Mouse (Mus musculus): ENCODE measurements at regions not wholly inside any gene's neighbourhood (a gene's known extent, or its start where the extent isn't known, plus 50 kb on each side); places are given as distances from the start of the nearest gene placed in this dataset.
A peak's percentile ranks its signal among the peaks of the same experiment; 100 is the strongest.

- no peak overlapping the region for H3K27ac ChIP-seq
- no peak for ATAC-seq (ENCODE audit: low FRiP score)
- H3K9me3 ChIP-seq (ENCODE audit: control insufficient read depth, low read length), result no peaks in the 10 kb centered on the region
- H3K4me1 ChIP-seq (replicated peaks; ENCODE audit: control insufficient read depth, insufficient read depth, low read length), result no peaks in the 10 kb centered on the region
- no peaks in the 10 kb centered on the region for H3K27me3 ChIP-seq (ENCODE audit: control insufficient read depth, insufficient read depth, low read length)
- no peak for DNase-seq (ENCODE audit: low spot score)
- WGBS, result 74% methylated on average over 10 of the region's 10 CpGs
- H3K4me3 ChIP-seq (replicated peaks; ENCODE audit: low read length), result no peak overlapping the region
- H3K9ac ChIP-seq, result no peak overlapping the region
- no peaks in the 10 kb centered on the region for H3K36me3 ChIP-seq (replicated peaks; ENCODE audit: control insufficient read depth, insufficient read depth)
- no peak overlapping the region for H3K4me2 ChIP-seq (replicated peaks)
These were observed 200.3 kb downstream of the Ahr start for GRCm38 (mm10) chr12:35334344-35335075.

- Histone ChIP-seq H3K9ac (no peak overlapping the region), H3K27ac (no peak overlapping the region), H3K27me3 (ENCODE audit: control insufficient read depth, insufficient read depth, low read length) (no peaks in the 10 kb centered on the region), H3K36me3 (replicated peaks; ENCODE audit: control insufficient read depth, insufficient read depth) (no peaks in the 10 kb centered on the region), H3K4me3 (replicated peaks; ENCODE audit: low read length) (no peak overlapping the region), H3K4me1 (replicated peaks; ENCODE audit: control insufficient read depth, insufficient read depth, low read length) (no peaks in the 10 kb centered on the region), H3K9me3 (ENCODE audit: control insufficient read depth, low read length) (no peaks in the 10 kb centered on the region), H3K4me2 (replicated peaks) (no peak overlapping the region)
- ATAC-seq (ENCODE audit: low FRiP score) (no peak), DNase-seq (ENCODE audit: low spot score) (no peak)
- WGBS, result 92% methylated on average over 3 of the region's 3 CpGs
These were observed 203.5 kb downstream of the Ahr start for GRCm38 (mm10) chr12:35331303-35331702.

GRCm38 (mm10) chr12:35329699-35330098 is 205.1 kb downstream of the Ahr start:
- ATAC-seq (ENCODE audit: low FRiP score) (no peak), DNase-seq (ENCODE audit: low spot score) (no peak)
- no peaks in the 10 kb centered on the region for H3K4me1 ChIP-seq (replicated peaks; ENCODE audit: control insufficient read depth, insufficient read depth, low read length)
- H3K27ac ChIP-seq, result no peak overlapping the region
- H3K4me2 ChIP-seq (replicated peaks), result no peak overlapping the region
- H3K4me3 ChIP-seq (replicated peaks; ENCODE audit: low read length), result no peak overlapping the region
- no peak overlapping the region for H3K9ac ChIP-seq
- no peaks in the 10 kb centered on the region for H3K27me3 ChIP-seq (ENCODE audit: control insufficient read depth, insufficient read depth, low read length)
- no peaks in the 10 kb centered on the region for H3K9me3 ChIP-seq (ENCODE audit: control insufficient read depth, low read length)
- 84% methylated on average over 6 of the region's 6 CpGs for WGBS
- no peaks in the 10 kb centered on the region for H3K36me3 ChIP-seq (replicated peaks; ENCODE audit: control insufficient read depth, insufficient read depth)

DNA sequence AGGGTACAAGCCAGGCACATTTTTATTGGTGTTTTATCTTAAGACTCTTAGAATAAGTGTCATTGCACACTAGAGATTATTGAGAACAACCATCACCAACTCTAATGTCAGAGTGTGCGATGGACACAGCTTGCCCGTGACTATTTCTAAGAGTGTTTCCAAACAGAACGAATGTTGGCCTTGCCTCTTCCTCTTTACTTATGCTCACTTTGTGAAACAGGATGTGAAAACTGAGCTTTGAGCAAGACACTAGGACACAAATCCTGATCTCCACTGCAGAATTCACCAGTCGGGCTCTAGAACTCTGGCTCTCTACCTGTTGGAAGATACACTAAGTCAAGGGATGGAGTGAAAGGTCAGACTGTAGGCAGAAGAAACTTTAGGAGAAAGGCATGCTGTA is 215.3 kb downstream of the Ahr start:
- no peak overlapping the region for H3K4me2 ChIP-seq (replicated peaks)

GRCm38 (mm10) chr12:35317046-35317445 is 217.8 kb downstream of the Ahr start:
- 85% methylated on average over 3 of the region's 3 CpGs for WGBS
- no peak overlapping the region for H3K27ac ChIP-seq
- H3K9me3 ChIP-seq (ENCODE audit: control insufficient read depth, low read length), result no peaks in the 10 kb centered on the region
- H3K9ac ChIP-seq, result no peak overlapping the region
- no peaks in the 10 kb centered on the region for H3K36me3 ChIP-seq (replicated peaks; ENCODE audit: control insufficient read depth, insufficient read depth)
- DNase-seq (ENCODE audit: low spot score), result no peak
- no peaks in the 10 kb centered on the region for H3K27me3 ChIP-seq (ENCODE audit: control insufficient read depth, insufficient read depth, low read length)
- no peak overlapping the region for H3K4me2 ChIP-seq (replicated peaks)
- ATAC-seq (ENCODE audit: low FRiP score), result no peak
- H3K4me3 ChIP-seq (replicated peaks; ENCODE audit: low read length), result no peak overlapping the region
- no peaks in the 10 kb centered on the region; the same call in 1 of the 2 replicates for H3K4me1 ChIP-seq (replicated peaks; ENCODE audit: control insufficient read depth, insufficient read depth, low read length)

More for the DNA sequence above, 215.3 kb downstream of the Ahr start:
- H3K36me3 ChIP-seq (replicated peaks; ENCODE audit: control insufficient read depth, insufficient read depth), result no peaks in the 10 kb centered on the region
- no peaks in the 10 kb centered on the region for H3K9me3 ChIP-seq (ENCODE audit: control insufficient read depth, low read length)
- no peaks in the 10 kb centered on the region for H3K27me3 ChIP-seq (ENCODE audit: control insufficient read depth, insufficient read depth, low read length)
- no peak for DNase-seq (ENCODE audit: low spot score)
- H3K4me1 ChIP-seq (replicated peaks; ENCODE audit: control insufficient read depth, insufficient read depth, low read length), result no peaks in the 10 kb centered on the region
- no peak for ATAC-seq (ENCODE audit: low FRiP score)
- no peak overlapping the region for H3K27ac ChIP-seq
- 91% methylated on average over 4 of the region's 4 CpGs for WGBS
- H3K4me3 ChIP-seq (replicated peaks; ENCODE audit: low read length), result no peak overlapping the region
- H3K9ac ChIP-seq, result no peak overlapping the region

- no peak overlapping the region for H3K4me2 ChIP-seq (replicated peaks)
- DNase-seq (ENCODE audit: low spot score) (no peak), ATAC-seq (ENCODE audit: low FRiP score) (no peak)
- no peak overlapping the region for H3K4me3 ChIP-seq (replicated peaks; ENCODE audit: low read length)
- no peak overlapping the region for H3K27ac ChIP-seq
- H3K4me1 ChIP-seq (replicated peaks; ENCODE audit: control insufficient read depth, insufficient read depth, low read length), result no peaks in the 10 kb centered on the region; the same call in 1 of the 2 replicates
- H3K36me3 ChIP-seq (replicated peaks; ENCODE audit: control insufficient read depth, insufficient read depth), result no peaks in the 10 kb centered on the region
- WGBS, result 78% methylated on average over 2 of the region's 2 CpGs
- H3K9ac ChIP-seq, result no peak overlapping the region
- no peaks in the 10 kb centered on the region for H3K9me3 ChIP-seq (ENCODE audit: control insufficient read depth, low read length)
- H3K27me3 ChIP-seq (ENCODE audit: control insufficient read depth, insufficient read depth, low read length), result no peaks in the 10 kb centered on the region
These were observed 220.8 kb downstream of the Ahr start for GRCm38 (mm10) chr12:35314035-35314434.

GRCm38 (mm10) chr12:35313191-35313925 is 221.5 kb downstream of the Ahr start:
- Histone ChIP-seq H3K4me1 (replicated peaks; ENCODE audit: control insufficient read depth, insufficient read depth, low read length) (no peaks in the 10 kb centered on the region; the same call in 1 of the 2 replicates), H3K36me3 (replicated peaks; ENCODE audit: control insufficient read depth, insufficient read depth) (no peaks in the 10 kb centered on the region), H3K4me3 (replicated peaks; ENCODE audit: low read length) (no peak overlapping the region), H3K9me3 (ENCODE audit: control insufficient read depth, low read length) (no peaks in the 10 kb centered on the region), H3K9ac (no peak overlapping the region), H3K27ac (0 out of 2 replicates have a peak overlapping the region, but pooled peaks have one; percentile 38), H3K27me3 (ENCODE audit: control insufficient read depth, insufficient read depth, low read length) (no peaks in the 10 kb centered on the region), H3K4me2 (replicated peaks) (no peak overlapping the region)
- DNase-seq (ENCODE audit: low spot score) (peak; percentile 62), ATAC-seq (ENCODE audit: low FRiP score) (peak; percentile 78)
- 45% methylated on average over 11 of the region's 11 CpGs for WGBS

DNA sequence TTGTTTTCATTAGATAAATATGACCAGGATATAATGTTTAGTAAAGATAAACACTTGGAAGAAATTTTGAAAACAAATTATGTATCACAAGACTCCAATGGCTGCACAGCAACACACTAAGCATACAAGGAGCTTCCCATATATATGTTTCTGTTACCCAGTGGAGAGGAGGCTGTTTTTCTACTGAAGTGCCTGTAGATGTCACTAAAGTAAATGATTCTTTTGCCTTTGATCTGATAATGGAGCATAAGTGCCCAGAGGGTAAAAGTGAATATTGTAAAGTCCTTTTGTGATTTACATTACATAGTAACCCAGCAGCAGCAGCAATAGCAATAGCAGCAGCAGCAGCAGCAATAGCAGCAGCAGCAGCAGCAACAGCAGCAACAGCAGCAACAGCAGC is 226.3 kb downstream of the Ahr start:
- DNase-seq (ENCODE audit: low spot score), result peak; percentile 45
- Histone ChIP-seq H3K4me3 (replicated peaks; ENCODE audit: low read length) (no peak overlapping the region), H3K9me3 (ENCODE audit: control insufficient read depth, low read length) (no peaks in the 10 kb centered on the region), H3K27me3 (ENCODE audit: control insufficient read depth, insufficient read depth, low read length) (no peaks in the 10 kb centered on the region), H3K4me1 (replicated peaks; ENCODE audit: control insufficient read depth, insufficient read depth, low read length) (no peaks in the 10 kb centered on the region; the same call in 1 of the 2 replicates), H3K9ac (no peak overlapping the region), H3K4me2 (replicated peaks) (no peak overlapping the region), H3K27ac (no peak overlapping the region), H3K36me3 (replicated peaks; ENCODE audit: control insufficient read depth, insufficient read depth) (no peaks in the 10 kb centered on the region)
- ATAC-seq (ENCODE audit: low FRiP score), result no peak

GRCm38 (mm10) chr12:35303764-35304717 is 230.8 kb downstream of the Ahr start:
- ATAC-seq (ENCODE audit: low FRiP score), result no peak
- Histone ChIP-seq H3K4me1 (replicated peaks; ENCODE audit: control insufficient read depth, insufficient read depth, low read length) (no peaks in the 10 kb centered on the region), H3K9me3 (ENCODE audit: control insufficient read depth, low read length) (no peaks in the 10 kb centered on the region), H3K4me2 (replicated peaks) (no peak overlapping the region), H3K27ac (no peak overlapping the region), H3K9ac (no peak overlapping the region), H3K4me3 (replicated peaks; ENCODE audit: low read length) (no peak overlapping the region), H3K27me3 (ENCODE audit: control insufficient read depth, insufficient read depth, low read length) (no peaks in the 10 kb centered on the region), H3K36me3 (replicated peaks; ENCODE audit: control insufficient read depth, insufficient read depth) (no peaks in the 10 kb centered on the region)
- WGBS, result 71% methylated on average over 3 of the region's 3 CpGs
- no peak for DNase-seq (ENCODE audit: low spot score)
